Mouse (Mus musculus) hindbrain, embryonic 12.5 days (tissue): ENCODE data around the gene Kdm7a. TPM values are rescaled to one million over a fixed set of nuclear protein-coding genes. Genes with fewer than 3 reads are reported as not detected.

Experiments used
- ATAC-seq: fragments of 200-750 bp; cut with Nextera tagmentation; 2 replicates; pipeline ENCODE4 v1.8.0; 2017; ENCODE audit warnings: moderate TSS enrichment; ENCODE audit not compliant: low FRiP score
- H3K27ac ChIP-seq: fragments of 300-500 bp; sonication (generic); 2 replicates; pipeline ENCODE4 v1.5.1; 2016; ENCODE audit warnings: mild to moderate bottlenecking
- H3K27me3 ChIP-seq: fragments of 300-500 bp; sonication (generic); 2 replicates; pipeline ENCODE4 v1.6.1; 2016; ENCODE audit warnings: mild to moderate bottlenecking
- H3K36me3 ChIP-seq: fragments of 300-500 bp; sonication (generic); 2 replicates; pipeline ENCODE4 v1.6.1; 2016; ENCODE audit warnings: mild to moderate bottlenecking
- H3K4me1 ChIP-seq: fragments of 300-500 bp; sonication (generic); 2 replicates; pipeline ENCODE4 v1.6.1; 2016
- H3K4me2 ChIP-seq: fragments of 300-500 bp; sonication (generic); replicated peaks from 2 replicates; pipeline ENCODE4 v1.6.1; 2016; ENCODE audit warnings: mild to moderate bottlenecking
- H3K4me3 ChIP-seq: fragments of 300-500 bp; sonication (generic); 2 replicates; pipeline ENCODE4 v1.5.1; 2016; ENCODE audit warnings: mild to moderate bottlenecking
- H3K9ac ChIP-seq: fragments of 300-500 bp; sonication (generic); 2 replicates; pipeline ENCODE4 v1.6.1; 2016; ENCODE audit warnings: mild to moderate bottlenecking, moderate library complexity
- H3K9me3 ChIP-seq: fragments of 300-500 bp; sonication (generic); replicated peaks from 2 replicates; pipeline ENCODE4 v1.6.1; 2016; ENCODE audit warnings: mild to moderate bottlenecking
- WGBS: fragments of 180-500 bp; shearing (Covaris S2); methylation state at CpG from one replicate; pipeline ENCODE4 v1.1.7; 2016; 5-methylcytosine and 5-hydroxymethylcytosine counted together
- polyA plus RNA-seq: library from polyadenylated mRNA; unstranded; fragments of >200 nt; fragmentation: Nextera tagmentation; extraction: Ambion mirVana; gene quantifications from 2 replicates; pipeline ENCODE4 v1.2.1, GENCODE M21; 2016

Kdm7a gene
- polyA plus RNA-seq, 1 experiment from 2014 or later = 22.2 TPM

DNA sequence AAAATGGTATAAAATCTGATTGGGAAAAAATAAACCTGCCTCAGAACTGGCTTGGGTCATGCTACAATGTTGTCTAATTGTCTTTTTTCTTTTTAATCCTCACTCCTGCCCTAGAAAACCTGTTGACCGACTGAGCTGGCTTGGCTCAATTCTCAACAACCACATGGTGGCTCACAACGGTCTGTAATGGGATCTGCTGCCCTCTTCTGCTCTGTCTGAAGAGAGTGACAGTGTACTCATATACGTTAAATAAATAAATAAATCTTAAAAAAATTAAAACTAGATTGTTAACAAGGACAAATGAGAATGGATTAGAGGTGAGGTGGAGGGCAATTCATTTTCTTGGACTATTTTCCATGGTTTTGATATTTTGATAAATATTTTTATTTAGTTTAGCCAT lies 85.9 kb downstream of the Kdm7a start:
- Histone ChIP-seq H3K36me3 (no peaks in the 10 kb centered on the region), H3K27ac (no peak overlapping the region), H3K9ac (no peak overlapping the region), H3K4me3 (no peak overlapping the region), H3K9me3 (peaks cover 8% of the 10 kb centered on the region; the same call in 1 of the 2 replicates), H3K27me3 (peaks cover 41% of the 10 kb centered on the region), H3K4me2 (no peak overlapping the region), H3K4me1 (peaks cover 4% of the 10 kb centered on the region; the same call in 1 of the 2 replicates)
- WGBS = 74% methylated on average over 3 of the region's 3 CpGs
- ATAC-seq = no peak

DNA sequence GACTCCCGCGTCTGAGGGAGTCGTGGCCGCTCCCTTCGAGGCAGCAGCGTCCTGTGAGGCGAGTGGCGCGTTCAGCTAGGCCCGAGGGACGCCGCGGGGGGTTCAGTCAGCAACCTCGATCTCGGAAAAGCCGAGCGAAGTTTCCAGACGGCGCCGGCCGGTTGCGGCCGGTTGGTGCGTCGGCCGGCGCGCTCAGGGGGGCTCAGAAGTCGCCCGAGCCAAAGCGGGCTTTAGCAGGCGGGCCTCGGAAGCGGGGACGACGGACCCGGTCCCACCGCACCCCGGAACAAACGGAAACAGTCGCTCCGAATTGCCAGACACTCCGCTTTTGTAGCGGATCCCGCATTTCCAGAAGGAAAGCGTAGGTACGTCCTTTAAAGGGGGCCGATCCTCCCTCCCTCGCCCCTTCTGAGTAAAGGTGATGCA lies 88.1 kb downstream of the Kdm7a start:
- Histone ChIP-seq H3K27me3 (peaks cover 52% of the 10 kb centered on the region), H3K27ac (no peak overlapping the region), H3K36me3 (no peaks in the 10 kb centered on the region), H3K4me2 (peak overlapping the region; percentile 62), H3K9me3 (peaks cover 8% of the 10 kb centered on the region; the same call in 1 of the 2 replicates), H3K9ac (peak overlapping the region; percentile 58), H3K4me1 (peaks cover 4% of the 10 kb centered on the region; the same call in 1 of the 2 replicates), H3K4me3 (peak overlapping the region; percentile 62)
- ATAC-seq = peak; percentile 54; the same call in 1 of the 2 replicates
- 9% methylated on average over 49 of the region's 49 CpGs for WGBS

DNA sequence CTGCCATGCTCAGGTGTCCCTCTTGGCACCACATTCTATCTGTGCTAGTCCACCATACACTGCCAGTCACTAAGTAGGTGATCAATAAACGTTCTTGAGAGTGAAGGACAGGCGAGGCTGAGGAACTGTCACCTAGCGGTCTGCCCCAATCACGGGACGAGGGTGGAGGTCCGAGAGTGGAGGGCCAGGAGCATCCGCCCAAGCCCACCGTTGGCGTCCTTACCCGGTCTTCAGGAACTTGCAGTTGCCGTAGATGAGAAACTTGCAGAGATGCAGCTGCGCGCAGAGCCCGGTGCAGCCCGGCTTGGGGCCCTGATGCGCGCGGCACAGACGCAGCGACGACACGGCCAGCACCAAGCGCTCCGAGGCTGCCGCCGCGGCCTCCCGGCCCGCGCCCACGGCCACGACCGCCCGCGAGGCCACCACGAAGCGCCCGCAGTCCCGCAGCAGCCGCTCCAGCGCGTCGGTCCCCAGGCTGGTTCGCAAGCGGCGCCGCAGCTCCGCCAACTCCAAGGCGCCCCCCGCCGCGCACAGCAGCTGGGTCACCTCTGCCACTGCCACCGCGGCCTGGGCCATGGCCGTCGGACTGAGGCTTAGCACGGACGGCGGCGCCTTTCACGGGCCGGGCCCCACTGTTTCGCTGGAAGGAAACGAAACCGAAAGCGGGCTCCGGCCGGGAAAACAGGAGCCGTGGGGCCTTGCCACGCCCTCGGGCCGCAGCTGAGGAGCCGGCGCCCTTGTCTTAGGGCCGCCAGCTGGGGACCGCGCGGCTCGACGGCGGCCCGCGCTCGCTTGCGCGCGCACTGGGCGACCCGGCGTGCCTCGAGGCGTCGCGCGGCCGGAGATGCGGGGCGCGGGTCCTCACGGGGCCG lies 88.8 kb downstream of the Kdm7a start, which contains the start of gene Parp12:
Gene Parp12, minus strand, starts transcription at position 766 of the 872 bp plus-strand sequence.
- Histone ChIP-seq H3K4me1 (peaks cover 4% of the 10 kb centered on the region; the same call in 1 of the 2 replicates), H3K27me3 (peaks cover 52% of the 10 kb centered on the region), H3K4me3 (peak within 1 kb of the TSS; percentile 62), H3K27ac (no peak within 1 kb of the TSS), H3K9me3 (peaks cover 8% of the 10 kb centered on the region; the same call in 1 of the 2 replicates), H3K9ac (peak within 1 kb of the TSS; percentile 58), H3K36me3 (no peaks in the 10 kb centered on the region), H3K4me2 (peak within 1 kb of the TSS; percentile 62)
- WGBS = 3% methylated on average over 99 of the region's 101 CpGs
- ATAC-seq = peak; percentile 81

DNA sequence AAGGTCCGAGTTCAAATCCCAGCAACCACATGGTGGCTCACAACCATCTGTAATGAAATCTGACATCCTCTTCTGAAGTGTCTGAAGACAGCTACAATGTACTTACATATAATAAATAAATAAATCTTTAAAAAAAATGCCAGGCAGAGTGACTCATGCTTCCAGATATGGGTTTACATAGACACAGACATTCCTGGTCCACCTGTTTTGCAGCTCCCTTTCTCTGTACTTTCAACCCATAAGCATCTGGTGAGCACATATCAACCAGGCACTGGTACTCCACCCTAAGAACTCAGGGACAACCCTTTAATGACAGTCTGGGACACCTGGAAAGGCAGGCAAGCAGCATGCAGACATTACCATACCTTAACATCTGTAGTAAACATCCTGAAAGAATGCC lies 91.2 kb downstream of the Kdm7a start:
- no peak for ATAC-seq
- 76% methylated on average over 1 of the region's 1 CpGs for WGBS

DNA sequence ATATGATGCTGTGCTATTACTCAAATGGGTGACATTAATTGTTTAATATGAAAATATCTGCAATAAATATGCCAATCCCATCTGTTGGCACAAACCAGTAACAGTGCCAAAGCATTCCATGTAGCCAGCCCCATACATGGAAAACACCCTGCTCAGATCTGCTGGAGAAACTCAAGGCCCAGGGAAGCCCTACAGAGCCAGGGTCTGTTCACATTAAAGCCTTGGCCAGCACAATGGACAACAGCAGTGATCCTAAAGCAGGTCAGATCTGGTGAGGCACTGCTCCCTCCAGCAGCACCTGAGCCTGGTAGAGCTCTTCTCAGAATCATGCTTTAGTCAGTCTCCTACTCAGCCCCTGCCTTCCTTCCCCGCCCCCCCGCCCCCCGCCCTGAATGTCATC lies 93.4 kb downstream of the Kdm7a start:
- H3K27me3 ChIP-seq = peaks cover 35% of the 10 kb centered on the region
- H3K9ac ChIP-seq = no peak overlapping the region
- H3K27ac ChIP-seq = no peak overlapping the region
- no peaks in the 10 kb centered on the region for H3K9me3 ChIP-seq
- WGBS = 93% methylated on average over 3 of the region's 3 CpGs
- ATAC-seq = no peak
- H3K4me3 ChIP-seq = no peak overlapping the region
- H3K36me3 ChIP-seq = no peaks in the 10 kb centered on the region
- H3K4me2 ChIP-seq = no peak overlapping the region
- no peaks in the 10 kb centered on the region for H3K4me1 ChIP-seq

More for the DNA sequence above, 91.2 kb downstream of the Kdm7a start:
- Histone ChIP-seq H3K9ac (no peak overlapping the region), H3K27ac (no peak overlapping the region), H3K9me3 (peaks cover 8% of the 10 kb centered on the region; the same call in 1 of the 2 replicates), H3K4me3 (no peak overlapping the region), H3K27me3 (peaks cover 52% of the 10 kb centered on the region), H3K4me1 (peaks cover 4% of the 10 kb centered on the region; the same call in 1 of the 2 replicates), H3K36me3 (no peaks in the 10 kb centered on the region), H3K4me2 (no peak overlapping the region)

DNA sequence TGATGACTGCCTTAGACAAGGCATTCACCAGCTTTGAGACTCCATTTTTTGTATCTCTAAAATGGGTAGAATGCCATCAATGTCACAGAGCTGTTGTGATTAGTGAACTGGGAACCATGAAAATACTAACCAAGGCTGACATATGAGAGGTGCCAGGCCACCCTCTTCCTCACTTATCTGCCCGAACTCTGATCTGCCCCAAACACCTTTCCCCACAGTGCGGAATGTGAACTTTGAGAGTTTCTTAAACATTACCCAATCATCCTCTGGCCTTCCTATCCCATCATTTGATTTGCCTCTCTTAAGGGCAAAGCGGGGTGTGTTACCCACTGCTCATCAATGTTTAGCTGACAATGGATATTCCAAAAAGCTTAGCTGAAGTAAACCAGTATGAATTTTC lies 93.9 kb downstream of the Kdm7a start:
- Histone ChIP-seq H3K4me3 (no peak overlapping the region), H3K4me1 (no peaks in the 10 kb centered on the region), H3K9ac (no peak overlapping the region), H3K27ac (no peak overlapping the region), H3K27me3 (peaks cover 31% of the 10 kb centered on the region), H3K4me2 (no peak overlapping the region), H3K36me3 (no peaks in the 10 kb centered on the region), H3K9me3 (no peaks in the 10 kb centered on the region)
- 93% methylated on average over 3 of the region's 3 CpGs for WGBS
- no peak for ATAC-seq

DNA sequence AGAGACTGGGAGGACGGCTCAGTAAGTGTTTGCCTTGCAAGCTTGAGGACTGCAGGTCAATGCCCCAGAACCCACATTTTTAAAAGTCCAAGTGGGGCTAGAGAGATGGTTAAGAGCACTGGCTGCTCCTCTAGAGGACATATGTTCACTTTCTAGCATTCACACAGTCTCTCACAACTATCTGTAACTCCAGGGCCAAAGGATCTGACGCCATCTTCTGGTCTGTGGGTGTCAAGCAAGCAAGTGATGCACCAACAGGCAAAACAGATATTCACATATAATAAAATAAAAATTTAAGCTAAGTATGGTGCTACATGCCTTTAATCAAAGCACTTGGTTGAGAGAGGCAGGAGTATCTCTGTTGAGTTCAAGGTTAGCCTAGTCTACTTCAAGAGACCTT lies 99.8 kb downstream of the Kdm7a start:
- Histone ChIP-seq H3K27ac (no peak overlapping the region), H3K4me1 (no peaks in the 10 kb centered on the region), H3K36me3 (no peaks in the 10 kb centered on the region), H3K9me3 (no peaks in the 10 kb centered on the region), H3K4me3 (no peak overlapping the region), H3K4me2 (no peak overlapping the region), H3K9ac (no peak overlapping the region), H3K27me3 (no peaks in the 10 kb centered on the region)
- ATAC-seq = no peak
- 63% methylated on average over 2 of the region's 2 CpGs for WGBS

DNA sequence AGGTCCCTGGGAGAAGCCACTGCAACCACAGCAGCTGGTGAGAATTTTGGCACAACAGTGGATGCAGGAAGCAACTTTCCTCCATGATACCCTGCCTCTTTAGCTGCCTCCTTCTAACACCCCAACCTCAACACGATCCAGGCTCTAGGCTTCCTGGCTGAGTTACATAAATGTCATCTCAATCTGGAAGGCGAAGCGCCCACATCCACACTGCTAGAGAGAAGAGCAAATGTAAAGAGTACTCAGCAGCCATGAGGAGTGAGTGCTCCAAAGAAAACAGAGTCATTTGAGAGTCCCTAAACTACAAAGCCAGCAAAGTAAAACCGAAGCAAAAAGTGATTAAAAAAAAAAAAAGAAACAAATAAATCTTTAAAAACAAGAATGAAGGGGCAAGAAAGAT lies 102.0 kb downstream of the Kdm7a start:
- Histone ChIP-seq H3K27me3 (no peaks in the 10 kb centered on the region), H3K36me3 (no peaks in the 10 kb centered on the region), H3K27ac (no peak overlapping the region), H3K4me1 (no peaks in the 10 kb centered on the region), H3K9ac (no peak overlapping the region), H3K9me3 (no peaks in the 10 kb centered on the region), H3K4me3 (no peak overlapping the region), H3K4me2 (no peak overlapping the region)
- 84% methylated on average over 4 of the region's 4 CpGs for WGBS
- no peak for ATAC-seq

Other genes with a start within 250 kb of the Kdm7a start
- 4.7 and 5.2 TPM in 2 replicates for gene Parp12, start 88.4 kb downstream of the Kdm7a start, polyA plus RNA-seq
- 56.5 and 59.0 TPM in 2 replicates for gene Slc37a3, start 170.9 kb upstream of the Kdm7a start, polyA plus RNA-seq
- 0.52 and 0.66 TPM in 2 replicates for gene Rab19, start 174.4 kb upstream of the Kdm7a start, polyA plus RNA-seq
- 178 and 191 TPM in 2 replicates for gene Mkrn1, start 213.7 kb upstream of the Kdm7a start, polyA plus RNA-seq